Mouse (Mus musculus) forebrain, embryonic 10.5 days (tissue): ENCODE results near the gene Mlec. TPM values are rescaled to one million over a fixed set of nuclear protein-coding genes. Genes with fewer than 3 reads are reported as not detected.

Experiments
- DNase-seq: peaks from one replicate; pipeline ENCODE4 v3.0.0-alpha.2; 2017; ENCODE audit warnings: low spot score; ENCODE audit errors: extremely low spot score
- H3K27ac ChIP-seq: fragments of 300-500 bp; sonication (generic); 2 replicates; pipeline ENCODE4 v1.5.1; 2016; ENCODE audit warnings: mild to moderate bottlenecking
- H3K27me3 ChIP-seq: fragments of 300-500 bp; sonication (generic); 2 replicates; pipeline ENCODE4 v1.6.1; 2016; ENCODE audit warnings: mild to moderate bottlenecking; ENCODE audit not compliant: poor library complexity, severe bottlenecking
- H3K36me3 ChIP-seq: fragments of 300-500 bp; sonication (generic); replicated peaks from 2 replicates; pipeline ENCODE4 v1.6.1; 2016; ENCODE audit warnings: mild to moderate bottlenecking, moderate library complexity
- H3K4me1 ChIP-seq: fragments of 300-500 bp; sonication (generic); 2 replicates; pipeline ENCODE4 v1.6.1; 2016
- H3K4me3 ChIP-seq: fragments of 300-500 bp; sonication (generic); 2 replicates; pipeline ENCODE4 v1.5.1; 2016; ENCODE audit warnings: mild to moderate bottlenecking, moderate library complexity
- H3K9me3 ChIP-seq: fragments of 300-500 bp; sonication (generic); 2 replicates; pipeline ENCODE4 v1.6.1; 2016; ENCODE audit warnings: mild to moderate bottlenecking, moderate library complexity
- WGBS: fragments of 180-500 bp; shearing (Covaris S2); methylation state at CpG from one replicate; pipeline ENCODE4 v1.1.7; 2016; 5-methylcytosine and 5-hydroxymethylcytosine counted together
- polyA plus RNA-seq: library from polyadenylated mRNA; unstranded; fragments of >200 nt; fragmentation: Nextera tagmentation; extraction: Ambion mirVana; gene quantifications from 2 replicates; pipeline ENCODE4 v1.2.1, GENCODE M21; 2016

Gene Mlec
- polyA plus RNA-seq, 1 experiment from 2014 or later = 64.2 TPM

DNA sequence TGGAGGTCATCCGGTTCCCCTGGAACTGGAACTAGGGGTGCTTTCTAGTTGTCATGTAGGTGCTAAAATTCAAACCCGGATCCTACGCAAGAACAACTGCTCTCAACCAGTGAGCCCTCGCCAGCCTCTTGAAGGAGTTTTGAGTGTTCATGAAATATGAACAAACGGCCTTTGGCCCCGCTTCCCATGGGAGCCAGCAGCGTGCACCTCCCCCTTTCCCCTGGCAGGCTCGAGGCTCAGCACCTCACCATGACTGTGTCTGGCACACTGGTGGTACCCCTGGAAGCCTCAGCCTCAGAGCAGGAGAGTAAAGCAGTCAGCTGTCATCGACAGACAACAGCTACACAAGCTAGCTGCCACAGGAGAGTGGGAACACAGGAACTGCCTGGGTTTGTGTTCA is 58.0 kb downstream of the Mlec start:
- Histone ChIP-seq H3K4me1 (no peaks in the 10 kb centered on the region), H3K36me3 (peaks cover 91% of the 10 kb centered on the region), H3K27ac (no peak overlapping the region), H3K4me3 (no peak overlapping the region), H3K9me3 (no peaks in the 10 kb centered on the region), H3K27me3 (no peaks in the 10 kb centered on the region)
- no peak for DNase-seq
- WGBS = 89% methylated on average over 9 of the region's 9 CpGs

DNA sequence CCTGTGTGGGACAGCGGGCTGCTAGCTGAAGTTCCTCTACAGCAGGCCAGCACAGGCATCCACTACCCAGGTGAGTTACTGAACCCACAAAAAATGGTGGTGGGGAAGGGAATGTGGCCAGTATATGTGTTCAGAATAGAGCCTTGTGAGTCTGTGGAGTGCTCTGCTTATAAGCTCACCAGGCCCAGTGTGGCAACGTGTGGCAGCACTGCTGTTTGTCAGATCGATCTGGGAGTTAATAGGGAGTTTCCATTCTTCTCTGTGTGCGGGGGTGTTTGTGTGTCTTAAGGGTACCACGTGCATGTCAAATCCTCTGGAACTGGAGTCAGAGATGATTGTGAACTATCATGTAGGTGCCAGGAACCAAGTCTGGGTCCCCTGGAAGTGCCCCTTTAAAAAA is 58.4 kb downstream of the Mlec start:
- Histone ChIP-seq H3K4me3 (no peak overlapping the region), H3K27ac (no peak overlapping the region), H3K36me3 (peaks cover 93% of the 10 kb centered on the region), H3K9me3 (no peaks in the 10 kb centered on the region), H3K27me3 (no peaks in the 10 kb centered on the region), H3K4me1 (no peaks in the 10 kb centered on the region)
- 92% methylated on average over 5 of the region's 5 CpGs for WGBS
- DNase-seq = no peak

GRCm38 (mm10) chr5:115098195-115098594 is 59.8 kb downstream of the Mlec start, which contains the start of gene Gm10401:
Gene Gm10401, minus strand, starts transcription at chr5:115098295.
- Histone ChIP-seq H3K4me1 (no peaks in the 10 kb centered on the region), H3K4me3 (no peak within 1 kb of the TSS), H3K36me3 (peaks cover 96% of the 10 kb centered on the region), H3K27ac (no peak within 1 kb of the TSS), H3K27me3 (no peaks in the 10 kb centered on the region), H3K9me3 (no peaks in the 10 kb centered on the region)
- WGBS = 98% methylated on average over 8 of the region's 8 CpGs
- no peak for DNase-seq

Other genes with a start within 250 kb of the Mlec start
- gene Oasl1, start 234.9 kb downstream of the Mlec start, polyA plus RNA-seq = not detected in 2 replicates
- gene 2210016L21Rik, start 216.0 kb downstream of the Mlec start, polyA plus RNA-seq = 41.5 and 43.3 TPM in 2 replicates
- gene Hnf1a, start 187.1 kb downstream of the Mlec start, polyA plus RNA-seq = not detected in 2 replicates
- gene Sppl3, start 147.0 kb downstream of the Mlec start, polyA plus RNA-seq = 11.8 and 13.3 TPM in 2 replicates
- 18.3 and 22.9 TPM in 2 replicates for gene Gm10401, start 59.9 kb downstream of the Mlec start, polyA plus RNA-seq
- 59.9 and 66.9 TPM in 2 replicates for gene Acads, start 38.8 kb downstream of the Mlec start, polyA plus RNA-seq
- 75.4 and 77.6 TPM in 2 replicates for gene Unc119b, start 23.2 kb downstream of the Mlec start, polyA plus RNA-seq
- 0.31 and 0.43 TPM in 2 replicates for gene Cabp1, start 36.2 kb upstream of the Mlec start, polyA plus RNA-seq
- 116 and 119 TPM in 2 replicates for gene Pop5, start 77.7 kb upstream of the Mlec start, polyA plus RNA-seq
- gene Rnf10, start 114.7 kb upstream of the Mlec start, polyA plus RNA-seq = 119 and 132 TPM in 2 replicates
- 58.7 and 58.8 TPM in 2 replicates for gene Coq5, start 121.5 kb upstream of the Mlec start, polyA plus RNA-seq
- gene Dynll1, start 142.8 kb upstream of the Mlec start, polyA plus RNA-seq = 1,650 and 1,695 TPM in 2 replicates
- gene Srsf9, start 169.0 kb upstream of the Mlec start, polyA plus RNA-seq = 399 and 417 TPM in 2 replicates
- 37.6 and 40.2 TPM in 2 replicates for gene Gatc, start 183.0 kb upstream of the Mlec start, polyA plus RNA-seq
- gene Triap1, start 183.0 kb upstream of the Mlec start, polyA plus RNA-seq = 56.6 and 57.7 TPM in 2 replicates
- 754 and 787 TPM in 2 replicates for gene Cox6a1, start 190.8 kb upstream of the Mlec start, polyA plus RNA-seq